Mouse (Mus musculus): ENCODE results near the gene Phlpp2. TPM values are rescaled to one million over a fixed set of nuclear protein-coding genes. Genes with fewer than 3 reads are reported as not detected.
"Not testable (repeated sequence)": the region's sequence is repeated elsewhere in the genome, so short reads cannot be mapped to it uniquely, and the experiment has no call there.

The Phlpp2 gene
- total and polyA plus RNA-seq, 2 experiments = 0.92 to 1.2 TPM

- WGBS = 90% methylated on average over 5 of the region's 5 CpGs
- no peak for DNase-seq (ENCODE audit: extremely low read depth, low read depth, low spot score)
- H3K27ac ChIP-seq (replicated peaks; ENCODE audit: insufficient read depth, low read depth, low read length) = no peak overlapping the region
- TF ChIP-seq CTCF (IDR thresholded peaks at IDR 0.05; ENCODE audit: low read depth, low read length) (no peak), POLR2A (IDR thresholded peaks at IDR 0.05; ENCODE audit: extremely low read depth, insufficient read depth, low read length) (no peak)
- H3K27me3 ChIP-seq (ENCODE audit: control insufficient read depth, insufficient read depth, low read length) = no peaks in the 10 kb centered on the region
- no peak overlapping the region for H3K4me3 ChIP-seq (ENCODE audit: insufficient read depth, low read depth, low read length)
- H3K9ac ChIP-seq (ENCODE audit: low read depth, low read length) = no peak overlapping the region
- H3K4me1 ChIP-seq (ENCODE audit: control insufficient read depth, insufficient read depth, low read length) = peaks cover 7% of the 10 kb centered on the region
- peaks cover 7% of the 10 kb centered on the region for H3K36me3 ChIP-seq (ENCODE audit: control insufficient read depth, insufficient read depth, low read length)
- H3K79me2 ChIP-seq (ENCODE audit: control insufficient read depth, insufficient read depth, low read length) = peaks cover 10% of the 10 kb centered on the region
These were observed 1.7 kb upstream of the Phlpp2 start for GRCm38 (mm10) chr8:109866690-109867089.

- no peak for TF ChIP-seq CTCF (IDR thresholded peaks at IDR 0.05; ENCODE audit: low read depth, low read length)
- Histone ChIP-seq H3K27ac (replicated peaks; ENCODE audit: insufficient read depth, low read depth, low read length) (peak overlapping the region; percentile 53; the same call in 1 of the 2 replicates), H3K36me3 (ENCODE audit: control insufficient read depth, insufficient read depth, low read length) (no peaks in the 10 kb centered on the region; the same call in 1 of the 2 replicates), H3K79me2 (ENCODE audit: control insufficient read depth, insufficient read depth, low read length) (peaks cover 10% of the 10 kb centered on the region), H3K9ac (ENCODE audit: low read depth, low read length) (peak overlapping the region; percentile 98), H3K4me1 (ENCODE audit: control insufficient read depth, insufficient read depth, low read length) (peaks cover 7% of the 10 kb centered on the region), H3K27me3 (ENCODE audit: control insufficient read depth, insufficient read depth, low read length) (no peaks in the 10 kb centered on the region), H3K4me3 (ENCODE audit: insufficient read depth, low read depth, low read length) (peak overlapping the region; percentile 99)
- DNase-seq (ENCODE audit: extremely low read depth, low read depth, low spot score) = no peak
- WGBS = under 1% methylated on average over 65 of the region's 78 CpGs
These were observed 479 bp downstream of the Phlpp2 start for GRCm38 (mm10) chr8:109868680-109869361.

GRCm38 (mm10) chr8:109871056-109871455 lies 2.7 kb downstream of the Phlpp2 start:
- TF ChIP-seq POLR2A (IDR thresholded peaks at IDR 0.05; ENCODE audit: extremely low read depth, insufficient read depth, low read length) = no peak
- no peak for TF ChIP-seq CTCF (IDR thresholded peaks at IDR 0.05; ENCODE audit: low read depth, low read length)
- DNase-seq (ENCODE audit: extremely low read depth, low read depth, low spot score) = no peak
- peaks cover 4% of the 10 kb centered on the region; the same call in 1 of the 2 replicates for H3K4me1 ChIP-seq (ENCODE audit: control insufficient read depth, insufficient read depth, low read length)
- 61% methylated on average over 1 of the region's 1 CpGs for WGBS
- H3K4me3 ChIP-seq (ENCODE audit: insufficient read depth, low read depth, low read length) = no peak overlapping the region
- peaks cover 10% of the 10 kb centered on the region for H3K79me2 ChIP-seq (ENCODE audit: control insufficient read depth, insufficient read depth, low read length)
- no peaks in the 10 kb centered on the region for H3K27me3 ChIP-seq (ENCODE audit: control insufficient read depth, insufficient read depth, low read length)
- no peak overlapping the region for H3K9ac ChIP-seq (ENCODE audit: low read depth, low read length)
- H3K36me3 ChIP-seq (ENCODE audit: control insufficient read depth, insufficient read depth, low read length) = no peaks in the 10 kb centered on the region
- H3K27ac ChIP-seq (replicated peaks; ENCODE audit: insufficient read depth, low read depth, low read length) = no peak overlapping the region

DNA sequence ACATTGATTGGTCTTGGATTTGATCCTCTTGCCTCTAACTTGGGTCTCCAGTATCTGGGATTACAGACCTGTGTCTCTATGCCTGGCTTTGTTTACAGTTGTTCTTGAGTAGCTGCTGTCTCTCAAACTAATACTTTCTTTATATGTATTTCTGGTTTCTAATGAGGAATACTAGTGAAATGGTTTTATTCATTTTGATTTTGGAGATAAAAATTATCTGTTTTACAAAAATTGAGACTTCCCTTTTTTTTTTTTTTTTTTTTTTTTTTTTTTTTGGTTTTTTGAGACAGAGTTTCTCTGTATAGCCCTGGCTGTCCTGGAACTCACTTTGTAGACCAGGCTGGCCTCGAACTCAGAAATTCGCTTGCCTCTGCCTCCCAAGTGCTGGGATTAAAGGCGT lies 5.5 kb downstream of the Phlpp2 start:
- not testable (repeated sequence) for H3K27me3 ChIP-seq (ENCODE audit: control insufficient read depth, insufficient read depth, low read length); H3K27ac ChIP-seq (replicated peaks; ENCODE audit: insufficient read depth, low read depth, low read length); H3K36me3 ChIP-seq (ENCODE audit: control insufficient read depth, insufficient read depth, low read length); H3K4me1 ChIP-seq (ENCODE audit: control insufficient read depth, insufficient read depth, low read length); H3K4me3 ChIP-seq (ENCODE audit: insufficient read depth, low read depth, low read length); H3K79me2 ChIP-seq (ENCODE audit: control insufficient read depth, insufficient read depth, low read length); H3K9ac ChIP-seq (ENCODE audit: low read depth, low read length); DNase-seq (ENCODE audit: extremely low read depth, low read depth, low spot score)
- WGBS = 94% methylated on average over 3 of the region's 3 CpGs

GRCm38 (mm10) chr8:109880012-109880662 lies 11.8 kb downstream of the Phlpp2 start:
- no peaks in the 10 kb centered on the region for H3K27me3 ChIP-seq (ENCODE audit: control insufficient read depth, insufficient read depth, low read length)
- DNase-seq (ENCODE audit: extremely low read depth, low read depth, low spot score) = no peak
- TF ChIP-seq CTCF (IDR thresholded peaks at IDR 0.05; ENCODE audit: low read depth, low read length) = no peak
- TF ChIP-seq POLR2A (IDR thresholded peaks at IDR 0.05; ENCODE audit: extremely low read depth, insufficient read depth, low read length) = no peak
- no peak overlapping the region for H3K4me3 ChIP-seq (ENCODE audit: insufficient read depth, low read depth, low read length)
- no peak overlapping the region for H3K9ac ChIP-seq (ENCODE audit: low read depth, low read length)
- 60% methylated on average over 5 of the region's 5 CpGs for WGBS
- peaks cover 6% of the 10 kb centered on the region for H3K36me3 ChIP-seq (ENCODE audit: control insufficient read depth, insufficient read depth, low read length)
- no peaks in the 10 kb centered on the region for H3K4me1 ChIP-seq (ENCODE audit: control insufficient read depth, insufficient read depth, low read length)
- no peak overlapping the region for H3K27ac ChIP-seq (replicated peaks; ENCODE audit: insufficient read depth, low read depth, low read length)
- no peaks in the 10 kb centered on the region; the same call in 1 of the 2 replicates for H3K79me2 ChIP-seq (ENCODE audit: control insufficient read depth, insufficient read depth, low read length)

- Histone ChIP-seq H3K27me3 (ENCODE audit: control insufficient read depth, insufficient read depth, low read length) (no peaks in the 10 kb centered on the region), H3K4me1 (ENCODE audit: control insufficient read depth, insufficient read depth, low read length) (no peaks in the 10 kb centered on the region), H3K27ac (replicated peaks; ENCODE audit: insufficient read depth, low read depth, low read length) (no peak overlapping the region), H3K36me3 (ENCODE audit: control insufficient read depth, insufficient read depth, low read length) (peaks cover 2% of the 10 kb centered on the region), H3K79me2 (ENCODE audit: control insufficient read depth, insufficient read depth, low read length) (no peaks in the 10 kb centered on the region), H3K4me3 (ENCODE audit: insufficient read depth, low read depth, low read length) (no peak overlapping the region), H3K9ac (ENCODE audit: low read depth, low read length) (no peak overlapping the region)
- no peak for TF ChIP-seq POLR2A (IDR thresholded peaks at IDR 0.05; ENCODE audit: extremely low read depth, insufficient read depth, low read length)
- TF ChIP-seq CTCF (IDR thresholded peaks at IDR 0.05; ENCODE audit: low read depth, low read length) = no peak
- no peak for DNase-seq (ENCODE audit: extremely low read depth, low read depth, low spot score)
These were observed 17.0 kb downstream of the Phlpp2 start for GRCm38 (mm10) chr8:109885294-109885693.
